Mouse (Mus musculus) lung, adult 2 months (tissue): ENCODE measurements around the gene Nxph3.

ENCODE experiments used
- CTCF ChIP-seq: fragments of 200-500 bp; IDR thresholded peaks from 2 replicates; pipeline ENCODE4 v1.5.1; 2011; ENCODE audit warnings: mild to moderate bottlenecking, low read length, control low read depth; ENCODE audit not compliant: insufficient read depth
- POLR2A ChIP-seq: fragments of 200-500 bp; IDR thresholded peaks from 2 replicates; pipeline ENCODE4 v1.6.1; 2011; ENCODE audit warnings: low read depth, mild to moderate bottlenecking, control low read depth, low read length, borderline replicate concordance; ENCODE audit errors: extremely low read depth

DNA sequence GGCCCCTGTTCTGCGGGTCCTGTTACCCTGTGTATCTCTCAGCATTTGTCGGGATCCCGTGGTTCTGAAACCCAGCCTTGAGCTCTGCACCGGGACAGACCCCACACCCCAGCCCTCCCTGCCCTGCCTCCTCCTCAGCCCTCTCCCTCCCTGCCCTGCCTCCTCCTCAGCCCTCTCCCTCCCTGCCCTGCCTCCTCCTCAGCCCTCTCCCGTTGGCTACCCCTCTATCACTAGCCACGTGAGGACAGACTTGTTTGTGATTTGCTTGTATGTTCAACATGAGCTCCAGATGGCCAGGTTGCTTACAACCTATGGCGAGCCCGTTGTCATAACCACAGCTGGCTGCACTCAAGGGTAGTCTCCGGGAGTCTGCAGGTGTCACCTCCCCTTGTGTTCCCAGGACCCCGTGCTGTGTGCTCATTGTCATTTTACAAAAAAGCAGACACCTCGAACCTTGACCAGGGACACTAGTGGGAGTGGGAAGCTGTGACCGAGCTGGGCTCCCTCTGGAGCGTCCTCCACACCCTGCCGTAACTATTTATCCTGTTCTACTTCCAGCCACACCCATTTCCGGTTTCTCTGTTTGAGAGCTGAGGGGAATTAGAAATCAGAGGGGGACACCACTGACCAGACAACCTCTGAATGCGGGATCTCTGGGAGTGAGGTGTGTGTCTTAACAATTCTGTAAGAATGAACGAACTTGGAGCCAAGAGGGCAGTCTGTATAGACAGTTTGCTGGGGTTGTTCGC, 26.4 kb upstream of the Nxph3 start:
- TF ChIP-seq CTCF: no peak
- TF ChIP-seq POLR2A: no peak
